Mouse (Mus musculus) A20 (cell line): ENCODE data around the gene Nacc2.

Source experiments
- DNase-seq: peaks from one replicate; pipeline ENCODE4 v3.0.0-alpha.2; 2011; ENCODE audit warnings: low read depth, low spot score

Gene Nacc2

DNA sequence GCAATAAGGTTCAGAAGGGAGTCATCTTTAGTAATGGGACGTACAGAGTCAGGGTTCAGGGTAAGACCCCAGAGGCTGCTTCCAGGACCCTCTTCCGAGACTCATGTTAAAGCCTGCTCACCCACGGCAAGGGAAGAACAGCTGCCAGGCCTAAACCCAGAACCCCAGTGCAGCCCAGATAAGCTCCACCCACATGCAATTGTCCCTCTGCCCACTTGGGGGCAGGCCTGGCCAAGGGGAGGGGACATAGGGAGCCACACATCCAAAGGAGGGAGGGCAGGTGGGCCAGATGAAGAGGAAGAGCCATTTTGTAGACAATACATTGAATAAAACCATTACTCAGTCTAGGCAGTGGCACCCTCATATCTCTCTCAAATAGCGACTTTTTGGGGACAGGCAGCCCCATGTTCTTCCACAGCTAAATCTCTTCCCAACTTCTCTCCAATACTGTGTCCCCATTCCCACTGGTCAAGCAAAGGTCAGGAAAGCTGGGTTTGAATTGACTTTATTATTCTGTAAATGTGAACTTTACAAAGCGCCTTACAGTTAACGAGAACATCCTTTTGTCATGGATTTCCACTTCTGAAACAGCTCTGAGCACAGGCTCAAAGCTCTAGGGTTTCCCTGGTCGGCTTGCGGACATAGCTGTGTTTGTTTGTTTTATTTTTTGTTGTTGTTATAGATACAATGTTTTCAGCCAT is 67.8 kb downstream of the Nacc2 start:
- peak; percentile 92 for DNase-seq

DNA sequence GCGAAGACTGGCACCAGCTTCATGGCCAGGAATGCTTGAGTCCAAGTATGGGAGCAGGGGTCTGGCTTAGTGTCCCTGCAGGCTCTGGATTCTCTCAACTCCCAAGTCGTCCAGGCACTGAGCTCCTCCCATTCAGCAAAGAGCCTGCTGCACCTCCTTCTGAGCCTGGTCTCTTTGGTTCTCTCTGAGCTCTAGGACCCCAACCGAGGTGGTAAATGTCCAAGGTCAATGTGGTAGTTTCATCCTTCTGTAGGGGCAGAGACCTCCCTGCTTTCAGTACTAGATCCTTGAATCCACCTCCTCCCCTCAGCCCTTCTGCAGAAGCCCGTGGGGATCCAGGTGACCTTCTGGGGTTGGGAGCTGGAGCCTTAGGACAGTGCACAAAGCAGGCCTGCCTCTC is 70.2 kb downstream of the Nacc2 start:
- no peak for DNase-seq

DNA sequence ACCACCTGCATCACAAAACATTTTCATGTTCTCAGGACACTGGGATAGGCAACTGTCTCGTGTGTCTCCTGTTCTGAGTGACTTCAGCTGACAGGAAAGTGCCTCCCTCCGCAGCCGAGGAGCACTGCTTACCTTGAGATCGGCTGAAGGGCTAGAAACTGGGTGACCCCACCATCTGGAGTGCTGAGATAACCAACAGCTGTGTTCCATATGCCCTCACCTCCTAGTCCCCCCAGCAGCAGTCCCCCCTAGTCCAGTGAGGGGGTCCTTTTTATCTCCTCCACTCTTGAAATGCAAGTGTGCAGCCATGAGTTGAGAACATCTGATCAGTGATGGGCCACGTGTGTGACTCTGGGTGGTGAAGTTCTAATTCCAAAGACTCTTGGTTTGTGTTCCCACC is 74.2 kb downstream of the Nacc2 start:
- no peak for DNase-seq

DNA sequence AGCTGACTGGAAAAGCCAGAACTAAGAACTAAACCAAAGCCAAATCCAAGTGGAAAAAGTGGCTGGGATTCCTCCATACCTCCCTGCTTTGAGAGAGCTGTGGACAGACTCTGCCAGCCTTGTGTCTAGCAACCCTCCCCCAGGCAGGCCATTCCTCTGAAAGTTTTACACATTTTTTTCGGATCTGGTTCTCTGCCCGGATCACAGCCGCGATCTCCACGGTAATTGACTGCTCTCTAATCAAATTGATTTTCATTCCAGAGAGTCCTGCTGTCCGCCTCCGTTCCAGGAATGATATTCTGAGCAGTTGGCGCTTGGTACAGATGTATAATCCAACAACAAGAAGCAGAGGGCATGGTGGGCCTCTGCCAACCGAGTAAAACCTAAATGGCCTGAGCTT is 78.8 kb downstream of the Nacc2 start:
- no peak for DNase-seq

DNA sequence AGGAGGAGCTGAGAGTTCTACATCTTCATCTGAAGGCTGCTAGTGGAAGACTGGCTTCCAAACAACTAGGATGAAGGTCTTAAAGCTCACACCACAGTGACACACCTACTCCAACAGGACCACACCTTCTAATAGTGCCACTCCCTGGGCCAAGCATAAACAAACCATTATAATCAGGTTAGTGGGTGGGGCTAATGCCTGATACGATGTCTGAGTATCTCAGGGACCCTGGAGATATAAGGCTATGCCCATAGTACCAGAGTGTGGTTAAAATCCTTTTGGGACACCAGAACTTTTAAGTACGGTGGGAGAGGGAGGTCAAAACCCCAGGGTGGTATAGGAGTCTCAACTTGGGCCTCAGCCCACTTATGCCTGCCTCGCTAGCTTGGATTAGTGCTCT is 80.4 kb downstream of the Nacc2 start:
- DNase-seq, result no peak

DNA sequence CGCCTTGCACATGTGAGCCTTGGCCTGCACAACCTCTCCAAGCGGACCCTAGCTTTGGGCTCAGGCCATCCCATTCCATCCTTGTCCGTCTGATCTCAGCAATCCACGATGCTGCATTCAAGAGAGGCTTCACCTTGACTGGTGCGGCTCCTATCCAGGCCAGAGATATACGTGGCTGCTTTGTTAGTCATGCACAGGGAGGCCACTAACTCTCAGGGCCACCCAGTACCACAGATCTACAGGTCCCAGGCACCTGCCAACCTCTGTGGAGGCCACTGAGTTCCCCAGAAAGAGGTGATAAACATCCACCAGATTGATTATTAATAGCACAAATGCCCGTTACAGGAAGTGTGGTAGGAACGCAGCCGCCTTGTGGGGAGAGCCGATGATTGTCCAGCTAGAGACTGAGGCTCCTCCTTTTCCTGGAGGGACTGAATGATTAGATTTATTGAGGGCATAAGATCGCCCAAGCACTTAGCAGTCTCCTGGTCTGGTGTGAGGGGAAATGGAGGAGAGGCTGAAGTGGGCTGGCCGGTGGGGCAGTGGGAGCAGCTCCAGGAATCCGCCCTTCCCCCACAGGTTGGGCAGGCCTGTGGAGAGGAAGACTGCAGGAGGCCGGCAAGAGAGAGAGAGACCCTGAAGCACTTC is 81.7 kb downstream of the Nacc2 start:
- no peak for DNase-seq

DNA sequence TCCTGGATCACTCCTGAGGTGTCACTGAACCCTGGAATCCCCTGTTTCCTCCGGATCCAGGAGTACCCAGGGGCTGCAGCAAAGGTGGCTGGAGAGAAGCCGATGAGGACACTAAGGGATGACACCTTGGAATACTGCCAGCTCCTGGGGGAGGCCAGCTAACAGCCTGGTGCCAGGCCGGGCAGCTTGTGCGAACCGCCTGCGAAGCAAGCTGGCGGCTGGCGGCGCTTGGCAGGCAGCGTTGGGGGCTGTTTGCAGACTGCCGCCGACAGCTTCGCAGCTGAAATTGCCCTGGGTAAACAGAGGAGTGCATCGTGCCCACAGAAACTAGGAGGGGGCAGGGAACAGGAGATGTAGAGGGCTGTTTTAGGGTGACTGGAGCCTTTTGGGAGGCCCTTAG is 83.1 kb downstream of the Nacc2 start:
- DNase-seq, result no peak

DNA sequence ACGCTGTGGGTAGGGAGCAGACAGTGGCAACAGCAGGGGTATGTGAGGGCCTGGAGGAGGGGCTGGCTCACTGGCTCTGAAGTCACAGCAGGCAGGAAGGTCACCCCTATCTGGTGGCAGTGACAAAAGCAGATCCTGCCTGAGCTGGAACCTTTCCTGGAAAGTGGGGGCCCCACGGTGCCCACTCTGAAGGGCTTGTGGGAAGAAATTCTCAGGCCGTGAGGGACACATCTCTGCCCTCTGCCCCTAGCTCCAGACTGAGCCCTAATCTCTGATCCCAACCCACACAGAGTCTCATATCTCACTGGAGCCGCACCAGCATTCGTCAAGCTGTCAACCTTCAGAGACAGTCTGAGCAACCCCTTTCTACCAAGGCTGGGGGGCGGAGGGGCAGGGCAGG is 85.6 kb downstream of the Nacc2 start:
- DNase-seq, result no peak

DNA sequence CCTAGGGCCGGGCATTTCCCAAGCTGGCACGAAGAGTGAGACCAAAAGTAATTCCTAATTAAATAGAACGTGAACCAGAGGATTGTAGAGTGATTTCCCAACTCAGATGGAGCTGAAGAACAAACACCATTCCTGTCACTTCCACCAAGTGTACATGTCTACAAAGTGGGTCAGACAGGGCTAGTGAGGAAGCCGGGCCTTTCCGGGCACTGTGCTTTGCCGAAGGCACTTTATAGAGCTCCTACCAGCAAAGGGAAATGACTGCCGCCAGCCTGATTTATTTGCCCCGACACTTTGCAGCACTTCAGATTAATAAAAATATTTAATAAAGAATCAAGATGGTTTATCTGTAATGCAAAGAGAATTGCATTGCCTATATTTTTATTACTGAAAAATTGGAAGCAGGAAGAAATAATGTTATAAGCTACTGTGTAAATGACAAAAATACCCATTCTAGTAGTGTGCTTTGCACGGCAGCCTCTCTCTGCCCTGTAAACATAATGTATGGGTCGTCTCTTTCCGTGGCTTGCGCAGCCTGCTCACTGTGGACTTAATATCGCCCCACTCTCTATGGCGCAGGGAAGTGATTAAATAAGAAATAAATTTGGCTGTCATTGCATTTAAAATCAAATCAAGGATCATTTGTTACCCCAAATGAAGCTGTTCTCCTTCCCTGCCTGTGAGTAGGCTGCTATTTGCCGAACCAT is 88.5 kb downstream of the Nacc2 start:
- no peak for DNase-seq

DNA sequence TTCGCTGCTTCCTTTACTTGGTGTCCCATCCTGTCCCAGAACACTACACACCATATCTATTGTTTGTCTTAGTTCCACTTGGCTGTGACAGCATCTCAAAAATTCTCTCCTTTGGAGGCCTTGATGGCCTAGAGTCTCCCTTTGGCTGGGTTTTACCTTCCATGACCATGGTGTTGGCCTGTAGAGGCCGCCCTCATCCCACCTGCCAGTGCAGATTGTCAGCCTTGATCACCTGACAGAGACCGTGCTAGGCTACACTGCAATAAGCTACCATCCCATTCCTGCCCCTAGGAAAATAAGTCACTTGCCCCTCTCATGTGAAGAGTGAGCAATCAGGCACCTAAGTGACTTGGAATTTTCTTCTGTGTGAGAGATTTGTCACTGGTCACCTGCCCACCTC is 92.7 kb downstream of the Nacc2 start:
- DNase-seq, result peak; percentile 43

DNA sequence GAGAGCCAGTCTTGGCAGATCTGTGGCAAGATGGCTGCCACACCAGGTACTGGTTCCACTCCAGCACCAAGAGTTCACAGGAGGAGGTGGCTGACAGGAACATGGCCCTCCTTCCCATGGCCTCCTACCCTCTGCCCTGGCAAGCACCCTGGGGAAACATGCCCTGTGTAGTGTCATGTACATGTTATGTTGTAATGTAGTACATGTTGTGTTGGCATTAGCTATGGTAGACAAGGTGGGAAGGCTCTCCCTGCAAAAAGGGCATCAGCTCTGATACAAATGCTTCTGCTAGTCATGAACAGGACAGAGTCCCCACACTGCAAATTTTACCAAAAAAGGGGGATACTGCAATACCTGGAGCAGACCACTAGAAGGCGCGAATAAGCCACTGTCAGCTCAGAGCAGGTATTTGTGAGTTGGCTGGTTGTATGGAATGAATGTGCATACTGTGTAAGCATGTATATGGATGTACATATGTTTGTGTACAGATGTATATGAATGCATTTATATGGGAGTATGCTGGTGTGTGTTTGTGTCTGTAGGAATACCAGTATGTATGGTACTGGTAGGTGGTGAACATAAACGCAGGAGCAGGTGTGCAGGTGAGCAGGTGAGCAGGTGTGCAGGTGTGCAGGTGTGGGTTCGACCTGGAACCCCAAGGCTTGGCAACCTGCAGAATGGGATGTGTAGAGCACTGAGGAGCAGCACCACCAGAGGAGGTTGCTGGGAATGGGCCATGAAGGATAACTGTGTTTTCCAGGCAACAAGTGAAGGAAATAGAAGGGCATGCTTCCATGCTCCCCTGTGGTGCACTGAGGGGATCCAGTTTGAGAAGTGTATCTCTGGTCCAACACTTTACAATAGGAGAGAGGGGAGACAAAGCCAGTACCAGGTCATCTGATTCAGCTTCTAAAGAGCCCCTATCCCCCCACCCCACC is 98.6 kb downstream of the Nacc2 start:
- DNase-seq, result peak; percentile 55

DNA sequence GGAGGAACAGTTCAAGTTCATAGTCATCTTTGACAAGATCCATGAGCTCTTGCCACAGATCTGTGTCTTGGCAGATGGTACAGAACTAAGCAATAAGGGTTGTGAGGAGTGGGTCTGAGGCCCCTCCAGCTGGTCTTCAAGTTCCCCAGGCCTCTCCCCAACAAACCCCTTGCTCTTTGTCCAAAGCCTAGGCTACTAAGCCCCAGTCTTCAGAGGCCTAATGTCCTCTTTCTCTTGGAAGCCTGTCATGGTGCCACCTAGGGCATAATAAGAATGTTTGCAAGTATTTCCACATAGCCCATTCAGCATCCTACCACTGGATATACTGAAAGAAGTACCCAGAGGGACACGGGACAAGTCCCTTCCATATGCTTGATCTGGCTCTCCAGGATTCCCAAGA is 100.4 kb downstream of the Nacc2 start:
- no peak for DNase-seq

DNA sequence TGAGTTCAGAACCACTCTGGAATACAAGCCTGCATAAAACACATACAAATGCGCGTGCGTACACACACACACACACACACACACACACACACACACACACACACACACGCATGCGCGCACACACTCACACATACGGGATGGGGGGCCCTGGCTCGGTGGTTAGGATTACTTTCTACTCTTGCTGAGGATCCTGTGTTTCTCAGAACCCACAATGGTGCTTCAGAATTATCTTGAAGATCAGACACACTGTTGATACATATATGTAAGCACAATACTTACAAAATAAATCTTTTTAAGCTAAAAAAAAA is 100.8 kb downstream of the Nacc2 start:
- DNase-seq, result no peak

DNA sequence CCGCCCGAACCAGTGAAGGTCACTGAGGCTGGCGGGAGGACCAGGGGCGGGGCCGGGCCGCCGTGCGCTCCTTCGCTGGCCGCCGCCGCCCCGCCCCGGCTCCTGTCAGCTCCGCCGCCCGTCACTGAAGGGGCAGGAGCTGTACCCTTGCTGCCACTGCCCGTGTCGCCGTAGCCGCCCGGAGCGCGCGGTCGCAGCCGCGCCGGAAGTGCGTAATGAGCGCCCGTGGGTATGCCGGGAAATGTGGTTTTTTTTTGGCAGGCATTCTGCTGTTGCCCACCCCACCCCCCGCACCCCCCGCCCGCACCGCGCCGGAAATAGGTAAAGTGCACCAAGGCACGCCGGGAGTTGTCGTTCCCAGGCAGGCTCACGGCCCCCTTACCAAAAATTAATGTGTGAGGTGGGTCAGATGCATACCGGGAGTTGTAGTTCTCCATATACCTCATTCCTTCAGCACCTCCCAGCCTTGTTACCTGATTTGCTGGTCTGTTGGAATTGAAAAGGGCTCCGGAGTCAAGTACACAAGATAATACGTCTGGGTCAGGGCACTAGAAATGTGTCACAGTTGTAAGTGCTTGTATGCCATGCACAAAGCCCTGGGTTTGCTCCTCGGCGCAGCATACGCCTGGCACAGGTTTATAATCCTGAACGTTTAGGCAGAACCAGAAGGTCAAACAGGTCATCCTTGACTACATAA is 101.3 kb downstream of the Nacc2 start, which contains the start of gene Ubac1:
TSS of gene Ubac1 (minus strand) at position 187 of the 697 bp plus-strand sequence.
- peak; percentile 95 for DNase-seq

DNA sequence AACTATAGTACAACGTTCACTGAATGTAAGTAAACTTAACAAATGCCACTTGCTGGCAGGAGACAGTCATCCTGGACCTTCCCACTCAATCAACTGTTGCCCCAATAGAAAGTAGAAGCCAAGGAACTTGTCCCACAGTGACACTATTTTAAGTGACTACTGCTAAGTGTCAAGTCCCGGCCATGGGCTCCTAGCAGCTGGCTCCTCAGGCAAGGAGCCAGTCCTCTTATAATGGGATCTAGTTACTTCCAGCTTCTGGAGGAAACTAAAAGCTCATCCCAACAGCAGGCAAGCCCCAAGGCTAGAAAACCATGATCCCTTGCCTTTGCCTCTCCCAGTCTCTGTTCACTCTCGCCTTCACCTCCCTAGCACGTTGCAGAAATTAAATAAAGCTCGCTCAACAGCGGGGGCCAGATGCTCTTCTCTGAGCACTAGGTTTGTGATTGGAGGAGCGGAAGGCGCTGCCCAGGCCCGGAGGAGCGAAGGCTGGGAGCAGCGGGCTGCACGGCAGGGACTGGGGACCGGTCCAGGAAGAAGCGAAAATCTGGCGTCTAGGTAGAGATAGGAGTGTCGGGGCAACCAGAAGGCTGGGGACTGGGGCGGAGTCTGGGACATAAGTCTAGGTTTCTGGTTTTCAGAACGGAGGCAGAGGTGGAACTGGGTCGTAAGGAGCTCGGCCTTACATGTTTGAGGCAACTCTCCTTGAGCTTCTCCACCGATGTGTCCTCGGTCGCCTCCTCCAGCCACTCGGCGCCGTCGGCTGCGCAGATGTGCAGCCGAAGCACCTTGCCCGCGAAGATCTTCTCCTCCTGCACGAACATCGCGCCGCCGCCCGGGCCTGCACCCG is 102.1 kb downstream of the Nacc2 start:
- DNase-seq, result peak; percentile 10

DNA sequence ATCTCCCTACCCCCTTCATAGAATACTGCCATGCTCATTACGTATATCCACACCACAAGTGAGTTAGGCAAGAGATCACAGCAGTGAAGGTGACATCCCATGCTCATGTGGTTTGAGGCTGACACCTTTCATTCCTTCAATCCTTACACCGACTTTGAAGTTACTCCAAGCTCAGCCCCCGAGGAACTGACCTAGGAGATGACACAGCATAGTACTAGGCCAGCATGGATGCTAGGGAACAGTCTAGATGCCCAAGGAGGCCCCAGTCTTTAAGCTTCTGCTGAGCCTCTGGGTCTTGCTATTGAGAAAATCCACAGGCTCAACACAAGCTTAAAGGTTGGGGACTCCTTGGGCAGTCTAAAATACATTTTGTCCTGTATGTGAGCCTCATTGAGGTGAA is 103.1 kb downstream of the Nacc2 start:
- DNase-seq, result no peak

DNA sequence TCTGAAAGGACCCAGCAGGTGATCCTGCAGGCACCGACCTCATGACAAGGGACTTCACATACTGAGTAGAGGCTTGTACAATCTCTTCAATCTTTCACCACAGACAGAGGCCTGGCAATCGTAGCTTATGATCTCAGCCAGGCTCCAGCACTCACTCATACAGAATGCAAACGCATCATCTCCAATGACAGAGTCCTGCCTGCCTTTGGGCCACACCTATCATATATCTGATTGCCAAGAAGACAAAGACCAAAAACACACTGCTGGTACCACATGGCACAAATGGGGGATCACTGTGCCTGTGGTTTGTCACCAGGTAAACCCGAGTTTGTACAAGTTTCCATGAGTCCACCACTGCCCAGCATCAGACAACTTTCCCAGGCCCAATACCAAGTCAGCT is 105.7 kb downstream of the Nacc2 start:
- DNase-seq, result no peak

DNA sequence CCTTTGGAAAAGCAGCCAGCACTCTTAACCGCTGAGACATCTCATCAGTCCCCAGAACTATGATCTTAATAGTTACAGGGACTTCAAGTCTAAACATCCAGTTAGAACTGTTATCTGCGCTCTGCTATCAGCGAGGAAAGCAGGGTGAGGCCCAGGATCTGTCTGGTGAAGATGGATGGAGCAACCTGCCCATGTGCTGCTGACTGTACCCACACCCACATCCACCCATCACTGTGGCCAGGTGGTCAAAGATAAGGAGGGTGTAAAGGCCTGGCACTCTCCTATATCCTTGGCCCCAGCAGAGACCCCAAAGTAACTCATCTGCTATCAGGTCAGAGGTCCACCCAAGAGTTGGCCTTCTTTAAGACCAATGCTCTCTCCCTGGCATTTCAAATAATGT is 109.3 kb downstream of the Nacc2 start:
- no peak for DNase-seq

DNA sequence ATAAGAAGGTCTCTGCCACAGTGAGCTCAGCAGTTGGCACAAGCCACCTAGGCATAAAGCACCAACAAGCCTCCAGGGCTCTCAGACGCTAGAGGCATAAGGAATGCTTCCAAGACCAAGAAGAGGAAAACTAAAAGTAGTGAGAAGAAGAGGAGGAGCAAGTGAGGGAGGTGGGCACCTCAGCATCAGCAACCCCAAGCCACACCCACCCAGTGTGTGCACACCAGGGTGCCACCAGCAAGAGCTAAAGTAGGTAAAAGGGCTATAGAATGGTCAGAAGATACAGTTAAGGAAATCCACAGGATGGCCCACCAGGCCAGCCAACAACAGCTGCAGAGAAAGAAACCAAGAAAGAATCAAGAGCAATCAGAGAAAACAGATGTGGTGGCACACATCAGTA is 111.6 kb downstream of the Nacc2 start:
- no peak for DNase-seq
